Mouse (Mus musculus): ENCODE data around the gene Marveld1.

The Marveld1 gene

GRCm38 (mm10) chr19:42147170-42147768 lies at the start of gene Marveld1:
Marveld1 (plus strand) TSS chr19:42147400.
- DNase-seq (ENCODE audit: low spot score in 2 of 2) = peak in 1 of 2 experiments; percentile 42

- DNase-seq (ENCODE audit: low spot score in 2 of 2) = no peak
Measured at GRCm38 (mm10) chr19:42099406-42099805, 47.8 kb upstream of the Marveld1 start.

GRCm38 (mm10) chr19:42104681-42105080 lies 42.5 kb upstream of the Marveld1 start:
- no peak for DNase-seq (ENCODE audit: low spot score in 2 of 2)

- no peak for DNase-seq (ENCODE audit: low spot score in 2 of 2)
Measured at GRCm38 (mm10) chr19:42115783-42116335, 31.3 kb upstream of the Marveld1 start.

GRCm38 (mm10) chr19:42118142-42118541 lies 29.1 kb upstream of the Marveld1 start:
- no peak for DNase-seq (ENCODE audit: low spot score in 2 of 2)

GRCm38 (mm10) chr19:42118596-42118995 lies 28.6 kb upstream of the Marveld1 start:
- DNase-seq (ENCODE audit: low spot score in 2 of 2) = no peak

- no peak for DNase-seq (ENCODE audit: low spot score in 2 of 2)
Measured at GRCm38 (mm10) chr19:42120451-42120850, 26.7 kb upstream of the Marveld1 start.

GRCm38 (mm10) chr19:42124684-42125083 lies 22.5 kb upstream of the Marveld1 start:
- DNase-seq (ENCODE audit: low spot score in 2 of 2) = no peak

- DNase-seq (ENCODE audit: low spot score in 2 of 2) = no peak
Measured at GRCm38 (mm10) chr19:42125501-42126218, 21.5 kb upstream of the Marveld1 start.

- no peak for DNase-seq (ENCODE audit: low spot score in 2 of 2)
Measured at GRCm38 (mm10) chr19:42126219-42126605, 21.0 kb upstream of the Marveld1 start.

- no peak for DNase-seq (ENCODE audit: low spot score in 2 of 2)
Measured at GRCm38 (mm10) chr19:42127024-42127423, 20.2 kb upstream of the Marveld1 start.

GRCm38 (mm10) chr19:42128052-42128740 lies 19.0 kb upstream of the Marveld1 start:
- no peak for DNase-seq (ENCODE audit: low spot score in 2 of 2)

GRCm38 (mm10) chr19:42128787-42129508 lies 18.3 kb upstream of the Marveld1 start, which contains the start of gene Avpi1:
Avpi1 (minus strand) TSS chr19:42129059.
- DNase-seq (ENCODE audit: low spot score in 2 of 2) = peak; percentile 97 to 98

- no peak for DNase-seq (ENCODE audit: low spot score in 2 of 2)
Measured at GRCm38 (mm10) chr19:42129509-42130293, 17.5 kb upstream of the Marveld1 start.

- no peak for DNase-seq (ENCODE audit: low spot score in 2 of 2)
Measured at GRCm38 (mm10) chr19:42130294-42130606, 16.9 kb upstream of the Marveld1 start.

- DNase-seq (ENCODE audit: low spot score in 2 of 2) = no peak
Measured at GRCm38 (mm10) chr19:42131101-42131500, 16.1 kb upstream of the Marveld1 start.

- no peak for DNase-seq (ENCODE audit: low spot score in 2 of 2)
Measured at GRCm38 (mm10) chr19:42135070-42135469, 12.1 kb upstream of the Marveld1 start.

- DNase-seq (ENCODE audit: low spot score in 2 of 2) = no peak
Measured at GRCm38 (mm10) chr19:42136126-42136525, 11.1 kb upstream of the Marveld1 start.

- DNase-seq (ENCODE audit: low spot score in 2 of 2) = no peak
Measured at GRCm38 (mm10) chr19:42137167-42137672, 10.0 kb upstream of the Marveld1 start.

GRCm38 (mm10) chr19:42138517-42139285 lies 8.5 kb upstream of the Marveld1 start:
- no peak for DNase-seq (ENCODE audit: low spot score in 2 of 2)

Data from left cerebral cortex, adult 9 months (tissue).